Mouse (Mus musculus): Measurements from ENCODE around the gene Cd68. TPM values are rescaled to one million over a fixed set of nuclear protein-coding genes. Genes with fewer than 3 reads are reported as not detected.

Cd68 gene
- total and polyA plus RNA-seq, 3 experiments = 82.2 to 343 (median 122) TPM

DNA sequence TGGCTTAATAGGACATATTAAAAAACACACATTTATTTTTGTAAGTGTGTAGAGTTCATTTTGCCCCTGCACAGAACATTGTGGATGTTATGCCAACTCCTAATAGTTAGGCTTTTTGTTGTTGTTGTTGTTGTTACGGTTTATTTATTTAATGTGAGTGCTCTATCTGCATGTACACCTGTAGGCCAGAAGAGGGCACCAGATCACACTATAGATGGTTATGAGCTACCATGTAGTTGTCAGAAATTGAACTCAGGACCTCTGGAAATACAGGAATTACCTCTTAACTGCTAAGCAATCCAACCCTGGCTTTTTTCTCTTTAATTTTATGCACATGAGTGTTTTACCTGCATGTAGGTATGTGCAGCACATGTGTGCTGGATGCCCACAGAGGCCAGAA lies 36.2 kb downstream of the Cd68 start:
- peak; percentile 62 for DNase-seq (ENCODE audit: extremely low read depth)
- Histone ChIP-seq H3K27ac (ENCODE audit: insufficient read depth, low read depth) (no peak overlapping the region), H3K36me3 (replicated peaks in 1 of 2; ENCODE audit: control insufficient read depth in 1 of 2, insufficient read depth in 1 of 2, low read length in 1 of 2) (no peaks in the 10 kb centered on the region), H3K4me2 (ENCODE audit: insufficient read depth, low read depth, poor library complexity, severe bottlenecking) (no peak overlapping the region), H3K4me1 (ENCODE audit: control insufficient read depth in 1 of 2, insufficient read depth in 2 of 2) (peaks cover 0 to 25% of the 10 kb centered on the region in 2 experiments; a peak in 2 of 4 replicates), H3K27me3 (replicated peaks) (no peaks in the 10 kb centered on the region), H3K9ac (ENCODE audit: insufficient read depth, low read depth) (no peak overlapping the region), H3K79me2 (replicated peaks; ENCODE audit: control insufficient read depth, extremely low read depth, insufficient read depth, poor library complexity, severe bottlenecking) (peaks cover 17% of the 10 kb centered on the region), H3K4me3 (replicated peaks in 1 of 3; ENCODE audit: low read depth in 2 of 3, low read length in 2 of 3, poor library complexity in 1 of 3) (no peak overlapping the region), H3K9me3 (replicated peaks; ENCODE audit: low read length) (no peaks in the 10 kb centered on the region)
- dilution Hi-C loops (cut with MboI; ENCODE audit: extremely low pct_ligation_motif_present, extremely low pct_unique_long_range_greater_than_20kb, low sequenced_read_pairs) (no loop called here), in situ Hi-C loops (cut with MboI; ENCODE audit: low pct_ligation_motif_present, low pct_unique_long_range_greater_than_20kb, low sequenced_read_pairs) (no loop called here)
- TF ChIP-seq EP300 (IDR thresholded peaks at IDR 0.05; ENCODE audit: low read length) (no peak), NRF1 (IDR thresholded peaks at IDR 0.05; ENCODE audit: low read depth, low read length) (peak; percentile 32; the same call in 1 of the 2 replicates), POLR2A (IDR thresholded peaks at IDR 0.05; ENCODE audit: low read depth, low read length) (no peak), CTCF (conservative IDR thresholded peaks at IDR 0.05 in 1 of 2, IDR thresholded peaks at IDR 0.05 in 1 of 2; ENCODE audit: low read depth in 2 of 2, low read length in 2 of 2) (peak; percentile 67 to 76), SMC3 (IDR thresholded peaks at IDR 0.05; ENCODE audit: low read depth, low read length) (peak; percentile 59), PAX5 (IDR thresholded peaks at IDR 0.05; ENCODE audit: low read length) (no peak), ETS1 (conservative IDR thresholded peaks at IDR 0.05; ENCODE audit: low read depth, low read length) (no peak), RAD21 (IDR thresholded peaks at IDR 0.05; ENCODE audit: low read depth, low read length) (peak; percentile 54)

DNA sequence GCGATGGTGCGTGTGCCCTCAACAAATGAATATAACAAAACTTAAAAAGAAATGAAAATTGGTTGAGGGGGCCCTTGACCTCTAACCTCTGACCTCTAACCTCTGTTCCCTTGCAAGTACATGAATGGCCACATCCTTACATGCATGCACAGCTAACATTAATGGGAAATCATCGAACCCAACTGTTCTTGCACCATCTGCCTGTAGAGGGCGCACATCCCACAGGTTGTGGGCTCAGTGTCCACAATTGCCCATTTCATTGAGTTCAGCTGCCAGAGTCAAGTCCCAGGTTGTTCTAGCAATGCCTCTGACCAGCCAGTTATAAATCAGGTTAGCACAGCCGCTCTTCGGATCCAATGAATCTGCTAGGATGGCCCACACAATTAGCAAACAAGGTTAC lies 37.7 kb downstream of the Cd68 start:
- peak overlapping the region; percentile 67 for H3K4me2 ChIP-seq (ENCODE audit: insufficient read depth, low read depth, poor library complexity, severe bottlenecking)
- H3K36me3 ChIP-seq (replicated peaks in 1 of 2; ENCODE audit: control insufficient read depth in 1 of 2, insufficient read depth in 1 of 2, low read length in 1 of 2) = no peaks in the 10 kb centered on the region
- peaks cover 2% of the 10 kb centered on the region for H3K79me2 ChIP-seq (replicated peaks; ENCODE audit: control insufficient read depth, extremely low read depth, insufficient read depth, poor library complexity, severe bottlenecking)
- TF ChIP-seq HCFC1 (IDR thresholded peaks at IDR 0.05; ENCODE audit: low read depth, low read length) (no peak), JUND (conservative IDR thresholded peaks at IDR 0.05; ENCODE audit: low read depth, low read length) (no peak), BHLHE40 (IDR thresholded peaks at IDR 0.05; ENCODE audit: low read depth, low read length) (no peak), TBP (conservative IDR thresholded peaks at IDR 0.05; ENCODE audit: low read depth, low read length) (0 out of 2 replicates have a peak, but pooled peaks have one; percentile 28), RCOR1 (conservative IDR thresholded peaks at IDR 0.05; ENCODE audit: low read depth, low read length) (no peak), POLR2AphosphoS2 (IDR thresholded peaks at IDR 0.05; ENCODE audit: low read depth, low read length) (no peak), MXI1 (IDR thresholded peaks at IDR 0.05; ENCODE audit: low read depth, low read length) (no peak), SMC3 (IDR thresholded peaks at IDR 0.05; ENCODE audit: low read depth, low read length) (peak; percentile 63), CHD1 (IDR thresholded peaks at IDR 0.05; ENCODE audit: low read depth, low read length) (no peak), MYC (IDR thresholded peaks at IDR 0.05; ENCODE audit: low read depth, low read length) (no peak), CHD2 (IDR thresholded peaks at IDR 0.05; ENCODE audit: low read length) (no peak), GABPA (IDR thresholded peaks at IDR 0.05; ENCODE audit: insufficient replicate concordance, low read depth, low read length) (no peak), CTCF (conservative IDR thresholded peaks at IDR 0.05 in 1 of 2, IDR thresholded peaks at IDR 0.05 in 1 of 2; ENCODE audit: low read depth in 2 of 2, low read length in 2 of 2) (peak; percentile 95 to 99), ZMIZ1 (IDR thresholded peaks at IDR 0.05; ENCODE audit: low read depth, low read length) (no peak), POLR2A (IDR thresholded peaks at IDR 0.05; ENCODE audit: low read depth, low read length) (0 out of 2 replicates have a peak, but pooled peaks have one; percentile 21), RAD21 (IDR thresholded peaks at IDR 0.05; ENCODE audit: low read depth, low read length) (peak; percentile 74), E2F4 (IDR thresholded peaks at IDR 0.05; ENCODE audit: insufficient replicate concordance, low read depth, low read length) (no peak), EP300 (IDR thresholded peaks at IDR 0.05; ENCODE audit: low read length) (no peak), USF2 (conservative IDR thresholded peaks at IDR 0.05; ENCODE audit: low read depth, low read length) (no peak), NRF1 (IDR thresholded peaks at IDR 0.05; ENCODE audit: low read depth, low read length) (no peak; the same call in 1 of the 2 replicates), MAX (IDR thresholded peaks at IDR 0.05; ENCODE audit: low read length) (no peak), KAT2A (IDR thresholded peaks at IDR 0.05; ENCODE audit: insufficient replicate concordance, low read length) (no peak), MEF2A (IDR thresholded peaks at IDR 0.05; ENCODE audit: borderline replicate concordance, low read depth, low read length) (no peak), MAZ (IDR thresholded peaks at IDR 0.05; ENCODE audit: low read depth, low read length) (no peak), PAX5 (IDR thresholded peaks at IDR 0.05; ENCODE audit: low read length) (no peak)
- H3K9me3 ChIP-seq (replicated peaks; ENCODE audit: low read length) = no peaks in the 10 kb centered on the region
- no peak overlapping the region for H3K4me3 ChIP-seq (replicated peaks in 1 of 3; ENCODE audit: low read depth in 2 of 3, low read length in 2 of 3, poor library complexity in 1 of 3)
- no peak overlapping the region for H3K9ac ChIP-seq (ENCODE audit: insufficient read depth, low read depth)
- in situ Hi-C loops (cut with MboI; ENCODE audit: low pct_ligation_motif_present, low pct_unique_long_range_greater_than_20kb, low sequenced_read_pairs) (no loop called here), dilution Hi-C loops (cut with MboI; ENCODE audit: extremely low pct_ligation_motif_present, extremely low pct_unique_long_range_greater_than_20kb, low sequenced_read_pairs) (no loop called here)
- no peak overlapping the region for H3K27ac ChIP-seq (ENCODE audit: insufficient read depth, low read depth)
- peak; percentile 91 for DNase-seq (ENCODE audit: extremely low read depth)
- peaks cover 2% of the 10 kb centered on the region for H3K27me3 ChIP-seq (replicated peaks)
- peaks cover 0 to 16% of the 10 kb centered on the region in 2 experiments; a peak in 2 of 4 replicates for H3K4me1 ChIP-seq (ENCODE audit: control insufficient read depth in 1 of 2, insufficient read depth in 2 of 2)

Data from CH12.LX (cell line).